Mouse (Mus musculus): ENCODE data around the gene Fam83e. TPM values are rescaled to one million over a fixed set of nuclear protein-coding genes. Genes with fewer than 3 reads are reported as not detected.

Gene Fam83e
- polyA plus RNA-seq (2014; fragmentation: Illumina TruSeq; extraction: RNeasy Lipid Tissue Mini Kit (QIAGEN cat#74804); ENCODE audit: low read depth, low replicate concordance): not detected

GRCm38 (mm10) chr7:45720413-45721233 is at the start of gene Fam83e:
Gene Fam83e, plus strand, starts transcription at chr7:45721212.

GRCm38 (mm10) chr7:45683396-45684050 is 37.5 kb upstream of the Fam83e start, which contains the start of gene Ntn5:
Gene Ntn5, plus strand, starts transcription at chr7:45684022.

GRCm38 (mm10) chr7:45693921-45694591 is 27.0 kb upstream of the Fam83e start, which contains the start of gene Sec1:
Gene Sec1, minus strand, starts transcription at chr7:45694402.

GRCm38 (mm10) chr7:45699523-45700141 is 21.4 kb upstream of the Fam83e start, which contains the start of gene Car11:
Gene Car11, plus strand, starts transcription at chr7:45699843.

GRCm38 (mm10) chr7:45704730-45705442 is 16.1 kb upstream of the Fam83e start, which contains the start of gene Dbp:
Gene Dbp, plus strand, starts transcription at chr7:45705088.

GRCm38 (mm10) chr7:45715090-45715708 is 5.8 kb upstream of the Fam83e start, which contains the start of gene Rpl18:
Gene Rpl18, plus strand, starts transcription at chr7:45715457.

GRCm38 (mm10) chr7:45717918-45718297 is 3.1 kb upstream of the Fam83e start, which contains the start of gene Sphk2:
Gene Sphk2, minus strand, starts transcription at chr7:45718002.

GRCm38 (mm10) chr7:45725713-45726112 is 4.7 kb downstream of the Fam83e start, which contains the start of gene Spaca4:
Gene Spaca4, minus strand, starts transcription at chr7:45725813.

Other genes with a start within 250 kb of the Fam83e start
- gene Tulp2, start 239.3 kb upstream of the Fam83e start, polyA plus RNA-seq (2014; fragmentation: Illumina TruSeq; extraction: RNeasy Lipid Tissue Mini Kit (QIAGEN cat#74804); ENCODE audit: low read depth, low replicate concordance): not detected
- 1.7 TPM for gene Gm45808, start 234.4 kb upstream of the Fam83e start, polyA plus RNA-seq (2014; fragmentation: Illumina TruSeq; extraction: RNeasy Lipid Tissue Mini Kit (QIAGEN cat#74804); ENCODE audit: low read depth, low replicate concordance)
- 13.6 TPM for gene Dhdh, start 232.4 kb upstream of the Fam83e start, polyA plus RNA-seq (2014; fragmentation: Illumina TruSeq; extraction: RNeasy Lipid Tissue Mini Kit (QIAGEN cat#74804); ENCODE audit: low read depth, low replicate concordance)
- gene Nucb1, start 210.8 kb upstream of the Fam83e start, polyA plus RNA-seq (2014; fragmentation: Illumina TruSeq; extraction: RNeasy Lipid Tissue Mini Kit (QIAGEN cat#74804); ENCODE audit: low read depth, low replicate concordance): 147 TPM
- 41.3 TPM for gene Ppp1r15a, start 194.9 kb upstream of the Fam83e start, polyA plus RNA-seq (2014; fragmentation: Illumina TruSeq; extraction: RNeasy Lipid Tissue Mini Kit (QIAGEN cat#74804); ENCODE audit: low read depth, low replicate concordance)
- 3.6 TPM for gene Plekha4, start 194.9 kb upstream of the Fam83e start, polyA plus RNA-seq (2014; fragmentation: Illumina TruSeq; extraction: RNeasy Lipid Tissue Mini Kit (QIAGEN cat#74804); ENCODE audit: low read depth, low replicate concordance)
- not detected for gene Hsd17b14, start 166.3 kb upstream of the Fam83e start, polyA plus RNA-seq (2014; fragmentation: Illumina TruSeq; extraction: RNeasy Lipid Tissue Mini Kit (QIAGEN cat#74804); ENCODE audit: low read depth, low replicate concordance)
- 137 TPM for gene Bcat2, start 151.1 kb upstream of the Fam83e start, polyA plus RNA-seq (2014; fragmentation: Illumina TruSeq; extraction: RNeasy Lipid Tissue Mini Kit (QIAGEN cat#74804); ENCODE audit: low read depth, low replicate concordance)
- gene Fgf21, start 105.7 kb upstream of the Fam83e start, polyA plus RNA-seq (2014; fragmentation: Illumina TruSeq; extraction: RNeasy Lipid Tissue Mini Kit (QIAGEN cat#74804); ENCODE audit: low read depth, low replicate concordance): not detected
- gene Fut1, start 103.9 kb upstream of the Fam83e start, polyA plus RNA-seq (2014; fragmentation: Illumina TruSeq; extraction: RNeasy Lipid Tissue Mini Kit (QIAGEN cat#74804); ENCODE audit: low read depth, low replicate concordance): not detected
- gene Izumo1, start 99.4 kb upstream of the Fam83e start, polyA plus RNA-seq (2014; fragmentation: Illumina TruSeq; extraction: RNeasy Lipid Tissue Mini Kit (QIAGEN cat#74804); ENCODE audit: low read depth, low replicate concordance): 0.31 TPM
- 16.5 TPM for gene Rasip1, start 93.7 kb upstream of the Fam83e start, polyA plus RNA-seq (2014; fragmentation: Illumina TruSeq; extraction: RNeasy Lipid Tissue Mini Kit (QIAGEN cat#74804); ENCODE audit: low read depth, low replicate concordance)
- gene Mamstr, start 81.2 kb upstream of the Fam83e start, polyA plus RNA-seq (2014; fragmentation: Illumina TruSeq; extraction: RNeasy Lipid Tissue Mini Kit (QIAGEN cat#74804); ENCODE audit: low read depth, low replicate concordance): 5.1 TPM
- gene Fut2, start 54.8 kb upstream of the Fam83e start, polyA plus RNA-seq (2014; fragmentation: Illumina TruSeq; extraction: RNeasy Lipid Tissue Mini Kit (QIAGEN cat#74804); ENCODE audit: low read depth, low replicate concordance): 1.1 TPM
- gene Ntn5, start 37.2 kb upstream of the Fam83e start, polyA plus RNA-seq (2014; fragmentation: Illumina TruSeq; extraction: RNeasy Lipid Tissue Mini Kit (QIAGEN cat#74804); ENCODE audit: low read depth, low replicate concordance): not detected
- 0.47 TPM for gene Sec1, start 26.8 kb upstream of the Fam83e start, polyA plus RNA-seq (2014; fragmentation: Illumina TruSeq; extraction: RNeasy Lipid Tissue Mini Kit (QIAGEN cat#74804); ENCODE audit: low read depth, low replicate concordance)
- 8.2 TPM for gene Car11, start 21.4 kb upstream of the Fam83e start, polyA plus RNA-seq (2014; fragmentation: Illumina TruSeq; extraction: RNeasy Lipid Tissue Mini Kit (QIAGEN cat#74804); ENCODE audit: low read depth, low replicate concordance)
- 17.7 TPM for gene Dbp, start 16.1 kb upstream of the Fam83e start, polyA plus RNA-seq (2014; fragmentation: Illumina TruSeq; extraction: RNeasy Lipid Tissue Mini Kit (QIAGEN cat#74804); ENCODE audit: low read depth, low replicate concordance)
- 502 TPM for gene Rpl18, start 5.8 kb upstream of the Fam83e start, polyA plus RNA-seq (2014; fragmentation: Illumina TruSeq; extraction: RNeasy Lipid Tissue Mini Kit (QIAGEN cat#74804); ENCODE audit: low read depth, low replicate concordance)
- gene Sphk2, start 3.2 kb upstream of the Fam83e start, polyA plus RNA-seq (2014; fragmentation: Illumina TruSeq; extraction: RNeasy Lipid Tissue Mini Kit (QIAGEN cat#74804); ENCODE audit: low read depth, low replicate concordance): 19.3 TPM
- gene Spaca4, start 4.6 kb downstream of the Fam83e start, polyA plus RNA-seq (2014; fragmentation: Illumina TruSeq; extraction: RNeasy Lipid Tissue Mini Kit (QIAGEN cat#74804); ENCODE audit: low read depth, low replicate concordance): not detected
- gene Lmtk3, start 62.5 kb downstream of the Fam83e start, polyA plus RNA-seq (2014; fragmentation: Illumina TruSeq; extraction: RNeasy Lipid Tissue Mini Kit (QIAGEN cat#74804); ENCODE audit: low read depth, low replicate concordance): not detected
- not detected for gene Sult2b1, start 63.5 kb downstream of the Fam83e start, polyA plus RNA-seq (2014; fragmentation: Illumina TruSeq; extraction: RNeasy Lipid Tissue Mini Kit (QIAGEN cat#74804); ENCODE audit: low read depth, low replicate concordance)
- gene Cyth2, start 93.4 kb downstream of the Fam83e start, polyA plus RNA-seq (2014; fragmentation: Illumina TruSeq; extraction: RNeasy Lipid Tissue Mini Kit (QIAGEN cat#74804); ENCODE audit: low read depth, low replicate concordance): 56.6 TPM
- gene Kcnj14, start 103.6 kb downstream of the Fam83e start, polyA plus RNA-seq (2014; fragmentation: Illumina TruSeq; extraction: RNeasy Lipid Tissue Mini Kit (QIAGEN cat#74804); ENCODE audit: low read depth, low replicate concordance): 0.47 TPM
- 13.0 TPM for gene Grwd1, start 109.7 kb downstream of the Fam83e start, polyA plus RNA-seq (2014; fragmentation: Illumina TruSeq; extraction: RNeasy Lipid Tissue Mini Kit (QIAGEN cat#74804); ENCODE audit: low read depth, low replicate concordance)
- 146 TPM for gene Kdelr1, start 151.6 kb downstream of the Fam83e start, polyA plus RNA-seq (2014; fragmentation: Illumina TruSeq; extraction: RNeasy Lipid Tissue Mini Kit (QIAGEN cat#74804); ENCODE audit: low read depth, low replicate concordance)
- 0.42 TPM for gene Grin2d, start 157.2 kb downstream of the Fam83e start, polyA plus RNA-seq (2014; fragmentation: Illumina TruSeq; extraction: RNeasy Lipid Tissue Mini Kit (QIAGEN cat#74804); ENCODE audit: low read depth, low replicate concordance)
- not detected for gene Syngr4, start 175.5 kb downstream of the Fam83e start, polyA plus RNA-seq (2014; fragmentation: Illumina TruSeq; extraction: RNeasy Lipid Tissue Mini Kit (QIAGEN cat#74804); ENCODE audit: low read depth, low replicate concordance)
- 106 TPM for gene Tmem143, start 175.7 kb downstream of the Fam83e start, polyA plus RNA-seq (2014; fragmentation: Illumina TruSeq; extraction: RNeasy Lipid Tissue Mini Kit (QIAGEN cat#74804); ENCODE audit: low read depth, low replicate concordance)
- gene Emp3, start 200.2 kb downstream of the Fam83e start, polyA plus RNA-seq (2014; fragmentation: Illumina TruSeq; extraction: RNeasy Lipid Tissue Mini Kit (QIAGEN cat#74804); ENCODE audit: low read depth, low replicate concordance): 34.2 TPM
- 2.2 TPM for gene Ccdc114, start 202.9 kb downstream of the Fam83e start, polyA plus RNA-seq (2014; fragmentation: Illumina TruSeq; extraction: RNeasy Lipid Tissue Mini Kit (QIAGEN cat#74804); ENCODE audit: low read depth, low replicate concordance)

Measured in heart, adult 10 weeks (tissue).